Mouse (Mus musculus): ENCODE results near the gene Abca14. TPM values are rescaled to one million over a fixed set of nuclear protein-coding genes. Genes with fewer than 3 reads are reported as not detected.
A peak's percentile ranks its signal among the peaks of the same experiment; 100 is the strongest.
"Not testable (repeated sequence)": the region's sequence is repeated elsewhere in the genome, so short reads cannot be mapped to it uniquely, and the experiment has no call there.

The Abca14 gene
- polyA plus RNA-seq, 1 experiment from 2014 or later = not detected

DNA sequence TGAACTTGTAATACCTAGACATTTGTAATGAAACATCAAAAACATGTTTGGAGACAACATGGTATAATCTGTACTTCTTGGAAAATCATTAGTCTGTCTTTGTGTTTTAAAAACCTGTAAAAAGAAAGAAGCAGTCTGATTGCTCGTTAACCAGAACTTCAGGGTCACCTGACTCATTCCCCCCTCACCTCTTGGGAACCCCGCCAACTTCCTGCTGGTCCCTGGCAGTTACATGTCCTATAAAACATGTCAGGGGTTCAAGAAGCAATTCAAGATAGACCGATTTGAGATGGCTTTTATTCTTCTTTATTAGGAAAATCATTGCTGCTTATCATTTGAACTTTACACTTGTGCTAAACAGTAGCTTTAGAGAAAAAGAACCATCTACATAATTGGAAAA, 81.5 kb downstream of the Abca14 start:
- Histone ChIP-seq H3K27ac (ENCODE audit: low read depth, low read length) (no peak overlapping the region), H3K4me3 (ENCODE audit: low read length) (no peak overlapping the region), H3K9me3 (ENCODE audit: control insufficient read depth, low read length) (no peaks in the 10 kb centered on the region), H3K36me3 (ENCODE audit: control insufficient read depth, insufficient read depth, low read length) (no peaks in the 10 kb centered on the region), H3K4me1 (ENCODE audit: control insufficient read depth, insufficient read depth, low read depth, low read length) (no peaks in the 10 kb centered on the region), H3K4me2 (ENCODE audit: low read length) (no peak overlapping the region), H3K9ac (ENCODE audit: low read depth, low read length) (no peak overlapping the region), H3K27me3 (replicated peaks; ENCODE audit: control insufficient read depth, insufficient read depth, low read length) (no peaks in the 10 kb centered on the region)
- 71% methylated on average over 3 of the region's 3 CpGs for WGBS
- no peak for ATAC-seq

DNA sequence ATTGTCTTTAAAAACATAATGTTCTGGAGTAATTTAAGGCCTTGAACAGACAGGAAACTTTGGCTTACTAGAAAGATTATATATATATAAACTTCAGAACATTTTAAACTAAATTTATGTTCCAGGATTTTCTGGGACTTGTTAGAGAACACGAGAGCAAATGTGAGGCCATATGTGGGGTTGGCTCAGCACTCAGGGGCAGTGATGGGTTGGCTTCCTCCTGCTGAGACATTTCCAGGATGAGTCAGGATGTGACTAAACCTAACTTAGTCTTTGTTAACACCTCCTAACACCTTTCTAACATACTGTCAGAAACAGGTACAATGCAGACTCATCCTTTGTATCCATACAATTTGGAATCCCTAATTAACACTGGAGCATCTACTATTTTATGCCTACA, 112.3 kb downstream of the Abca14 start:
- no peak overlapping the region for H3K4me3 ChIP-seq (ENCODE audit: low read length)
- ATAC-seq = no peak
- WGBS = 86% methylated on average over 1 of the region's 1 CpGs
- H3K36me3 ChIP-seq (ENCODE audit: control insufficient read depth, insufficient read depth, low read length) = no peaks in the 10 kb centered on the region
- H3K9ac ChIP-seq (ENCODE audit: low read depth, low read length) = no peak overlapping the region
- H3K9me3 ChIP-seq (ENCODE audit: control insufficient read depth, low read length) = no peaks in the 10 kb centered on the region
- no peak overlapping the region for H3K27ac ChIP-seq (ENCODE audit: low read depth, low read length)
- no peak overlapping the region for H3K4me2 ChIP-seq (ENCODE audit: low read length)
- no peaks in the 10 kb centered on the region for H3K27me3 ChIP-seq (replicated peaks; ENCODE audit: control insufficient read depth, insufficient read depth, low read length)
- H3K4me1 ChIP-seq (ENCODE audit: control insufficient read depth, insufficient read depth, low read depth, low read length) = no peaks in the 10 kb centered on the region

DNA sequence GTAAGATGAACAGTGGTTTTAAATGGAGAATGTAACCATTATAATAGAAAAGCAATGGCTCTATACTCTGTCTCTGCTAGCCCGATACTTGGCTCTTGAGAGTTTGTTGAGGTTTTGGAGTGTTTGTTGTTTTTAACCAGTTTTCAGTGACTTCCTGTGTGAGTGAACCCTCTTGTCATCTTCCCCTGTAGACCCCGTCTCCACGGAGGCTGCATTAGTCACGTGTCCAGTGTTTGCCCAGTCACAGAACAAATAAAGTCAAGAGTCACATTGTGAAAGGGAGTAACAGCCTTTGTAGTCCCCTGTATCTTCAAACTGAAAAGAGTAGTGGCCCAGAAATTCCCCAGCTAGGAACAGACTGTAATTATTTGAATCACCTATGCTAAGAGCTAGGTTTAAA, 119.2 kb downstream of the Abca14 start:
- no peak for ATAC-seq
- whole genome bisulfite sequencing = 43% methylated on average over 4 of the region's 4 CpGs
- H3K9me3 ChIP-seq (ENCODE audit: control insufficient read depth, low read length) = no peaks in the 10 kb centered on the region

DNA sequence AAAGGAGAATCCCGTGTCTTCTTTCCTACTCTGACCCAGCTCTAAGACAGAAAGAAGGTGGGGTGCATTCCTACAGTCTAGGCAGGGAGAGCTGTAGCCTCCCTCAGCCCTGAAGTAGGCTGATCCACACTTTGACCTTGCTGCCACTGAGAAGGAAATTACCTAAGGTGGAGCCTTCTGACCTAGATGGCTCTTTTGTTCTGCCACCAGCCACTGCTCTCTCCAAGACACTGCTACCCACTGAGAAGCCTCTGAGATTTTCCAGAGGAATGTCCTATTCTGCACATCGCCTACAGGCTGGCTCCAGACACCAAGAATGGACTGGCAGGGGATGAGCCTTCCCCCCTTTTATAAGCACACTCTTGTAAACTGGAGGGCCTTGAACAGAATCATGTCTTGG, 122.2 kb downstream of the Abca14 start:
- not testable (repeated sequence) for H3K4me1 ChIP-seq (ENCODE audit: control insufficient read depth, insufficient read depth, low read depth, low read length); H3K27me3 ChIP-seq (replicated peaks; ENCODE audit: control insufficient read depth, insufficient read depth, low read length); H3K27ac ChIP-seq (ENCODE audit: low read depth, low read length); H3K4me2 ChIP-seq (ENCODE audit: low read length); H3K9ac ChIP-seq (ENCODE audit: low read depth, low read length); H3K4me3 ChIP-seq (ENCODE audit: low read length); H3K36me3 ChIP-seq (ENCODE audit: control insufficient read depth, insufficient read depth, low read length); H3K9me3 ChIP-seq (ENCODE audit: control insufficient read depth, low read length); ATAC-seq
- WGBS = 72% methylated on average over 2 of the region's 2 CpGs

More for the DNA sequence above, 119.2 kb downstream of the Abca14 start:
- Histone ChIP-seq H3K36me3 (ENCODE audit: control insufficient read depth, insufficient read depth, low read length) (no peaks in the 10 kb centered on the region), H3K4me3 (ENCODE audit: low read length) (no peak overlapping the region), H3K4me1 (ENCODE audit: control insufficient read depth, insufficient read depth, low read depth, low read length) (peaks cover 3% of the 10 kb centered on the region), H3K27ac (ENCODE audit: low read depth, low read length) (no peak overlapping the region), H3K27me3 (replicated peaks; ENCODE audit: control insufficient read depth, insufficient read depth, low read length) (no peaks in the 10 kb centered on the region), H3K4me2 (ENCODE audit: low read length) (no peak overlapping the region), H3K9ac (ENCODE audit: low read depth, low read length) (no peak overlapping the region)

DNA sequence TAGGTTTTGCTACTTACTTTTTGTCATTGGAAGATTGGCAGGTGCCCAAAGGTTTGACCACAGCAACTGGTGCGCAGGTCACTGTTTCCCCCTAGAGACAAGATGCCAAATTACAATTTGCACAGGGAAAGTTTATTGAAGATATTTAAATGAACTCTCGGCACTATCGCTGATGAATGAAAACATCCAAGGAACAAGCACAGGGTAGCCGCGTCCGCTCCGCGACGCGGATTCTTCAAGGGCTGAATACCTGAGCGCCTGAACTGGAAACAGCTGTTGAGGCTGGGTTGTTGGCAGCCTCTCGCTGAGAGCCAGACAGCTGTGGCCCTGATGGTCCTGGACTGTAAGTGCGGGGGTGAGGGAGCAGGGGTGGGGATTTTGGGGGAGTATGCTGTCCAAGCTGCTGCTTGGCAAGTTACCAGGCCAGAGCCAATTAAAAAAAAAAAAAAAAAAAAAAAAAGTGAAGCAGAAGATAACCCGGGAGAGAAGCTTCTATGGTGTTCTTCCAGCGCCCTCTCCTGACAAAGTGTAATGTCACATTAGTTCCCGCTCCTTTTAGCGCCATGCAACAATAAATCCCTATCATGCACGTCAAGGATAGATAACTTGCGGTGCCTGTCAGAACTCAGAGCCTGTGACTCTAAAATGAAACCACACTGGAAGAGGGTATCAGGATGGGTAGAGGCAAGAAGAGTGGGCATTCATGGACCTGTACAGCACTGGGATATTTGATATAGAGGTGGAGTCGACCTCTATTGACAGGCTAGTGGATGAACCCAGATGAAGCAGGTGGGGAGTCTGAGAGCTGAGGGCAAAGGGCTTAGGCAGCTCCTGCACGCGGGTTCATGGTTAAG, 123.7 kb downstream of the Abca14 start:
- peak; percentile 76 for ATAC-seq
- peaks cover 3% of the 10 kb centered on the region for H3K4me1 ChIP-seq (ENCODE audit: control insufficient read depth, insufficient read depth, low read depth, low read length)
- H3K27ac ChIP-seq (ENCODE audit: low read depth, low read length) = no peak overlapping the region
- H3K27me3 ChIP-seq (replicated peaks; ENCODE audit: control insufficient read depth, insufficient read depth, low read length) = no peaks in the 10 kb centered on the region
- H3K4me3 ChIP-seq (ENCODE audit: low read length) = peak overlapping the region; percentile 33
- no peak overlapping the region for H3K9ac ChIP-seq (ENCODE audit: low read depth, low read length)
- H3K9me3 ChIP-seq (ENCODE audit: control insufficient read depth, low read length) = no peaks in the 10 kb centered on the region
- H3K4me2 ChIP-seq (ENCODE audit: low read length) = peak overlapping the region; percentile 75
- WGBS = 22% methylated on average over 22 of the region's 22 CpGs
- no peaks in the 10 kb centered on the region for H3K36me3 ChIP-seq (ENCODE audit: control insufficient read depth, insufficient read depth, low read length)

DNA sequence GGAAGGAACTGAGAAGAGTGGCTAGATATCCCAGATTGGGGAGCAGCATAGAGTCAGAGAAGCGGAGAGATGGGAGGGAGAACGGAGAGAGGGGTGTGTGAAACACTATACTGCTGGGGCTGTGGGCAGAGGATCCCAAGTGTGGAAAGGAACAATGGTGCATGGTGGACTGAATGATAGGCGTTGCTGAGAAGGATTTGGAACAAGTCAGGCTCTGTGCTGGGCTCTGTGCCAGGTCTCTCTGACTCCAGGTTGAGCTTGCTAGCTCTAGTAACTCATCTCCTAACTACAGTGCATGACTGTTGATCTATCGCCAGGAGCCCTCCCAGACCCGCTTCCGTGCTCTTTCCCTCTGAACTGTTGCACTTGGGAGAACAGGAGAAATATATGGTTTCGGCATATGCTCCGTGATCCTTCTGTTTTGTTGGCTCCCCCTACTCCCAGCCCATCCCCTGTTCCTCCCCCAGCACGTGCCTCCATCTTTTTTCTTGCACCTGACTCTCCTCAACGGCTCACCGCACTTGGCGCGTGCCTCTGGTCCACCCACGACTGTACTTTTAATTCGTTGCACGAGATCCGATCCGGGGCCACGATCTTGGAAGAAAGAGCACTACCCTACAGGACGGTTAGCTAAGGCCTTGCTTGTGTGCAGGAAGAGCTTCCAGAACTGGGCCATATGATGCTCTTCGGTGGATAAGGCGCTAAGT, 124.5 kb downstream of the Abca14 start, which contains the start of gene Abca15:
Gene Abca15, plus strand, starts transcription at position 584 of the 707 bp plus-strand sequence.
- WGBS = 81% methylated on average over 22 of the region's 22 CpGs
- ATAC-seq = peak; percentile 42

DNA sequence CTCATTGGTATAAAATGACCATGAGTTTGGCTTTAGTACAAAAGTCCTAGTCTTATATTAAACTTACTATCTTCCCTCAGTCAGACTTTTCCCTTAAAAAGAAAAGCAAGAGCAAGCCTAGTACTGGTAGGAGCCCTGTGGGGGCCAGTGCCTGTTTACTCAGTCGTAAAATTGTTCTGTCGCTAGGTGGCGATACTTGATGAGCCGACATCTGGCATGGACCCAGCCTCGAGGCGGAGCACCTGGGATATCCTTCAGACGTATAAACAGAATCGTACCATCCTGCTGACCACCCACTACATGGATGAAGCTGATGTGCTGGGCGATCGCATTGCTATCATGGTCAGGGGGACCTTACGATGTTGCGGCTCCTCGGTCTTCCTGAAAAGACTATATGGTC, 157.4 kb downstream of the Abca14 start:
- no peak for ATAC-seq
- 36% methylated on average over 13 of the region's 13 CpGs for WGBS
- no peaks in the 10 kb centered on the region for H3K4me1 ChIP-seq (ENCODE audit: control insufficient read depth, insufficient read depth, low read depth, low read length)
- H3K4me2 ChIP-seq (ENCODE audit: low read length) = no peak overlapping the region
- H3K36me3 ChIP-seq (ENCODE audit: control insufficient read depth, insufficient read depth, low read length) = no peaks in the 10 kb centered on the region
- H3K4me3 ChIP-seq (ENCODE audit: low read length) = no peak overlapping the region
- H3K9ac ChIP-seq (ENCODE audit: low read depth, low read length) = no peak overlapping the region
- no peaks in the 10 kb centered on the region for H3K9me3 ChIP-seq (ENCODE audit: control insufficient read depth, low read length)
- H3K27me3 ChIP-seq (replicated peaks; ENCODE audit: control insufficient read depth, insufficient read depth, low read length) = no peaks in the 10 kb centered on the region
- H3K27ac ChIP-seq (ENCODE audit: low read depth, low read length) = no peak overlapping the region

More for the DNA sequence above, 124.5 kb downstream of the Abca14 start, which contains the start of gene Abca15:
- Histone ChIP-seq H3K36me3 (ENCODE audit: control insufficient read depth, insufficient read depth, low read length) (no peaks in the 10 kb centered on the region), H3K27me3 (replicated peaks; ENCODE audit: control insufficient read depth, insufficient read depth, low read length) (no peaks in the 10 kb centered on the region), H3K4me3 (ENCODE audit: low read length) (peak within 1 kb of the TSS; percentile 33), H3K27ac (ENCODE audit: low read depth, low read length) (no peak within 1 kb of the TSS), H3K4me2 (ENCODE audit: low read length) (peak within 1 kb of the TSS; percentile 75), H3K9ac (ENCODE audit: low read depth, low read length) (no peak within 1 kb of the TSS), H3K4me1 (ENCODE audit: control insufficient read depth, insufficient read depth, low read depth, low read length) (peaks cover 3% of the 10 kb centered on the region), H3K9me3 (ENCODE audit: control insufficient read depth, low read length) (no peaks in the 10 kb centered on the region)

Measured in hindbrain, embryonic 16.5 days (tissue).